9 mouse cellular contexts compared by ENCODE assay signal in genomic region chr2:72996808-72997378, GRCm38 (mm10). TPM values are rescaled to one million over a fixed set of nuclear protein-coding genes. Genes with fewer than 3 reads are reported as not detected.
DNase-seq lines count a peak whose midpoint lies in the region; ATAC-seq and TF ChIP-seq lines count a peak whose summit lies in the region.
"Had no signal": no experiment of that assay in that cellular context is flagged by ENCODE, and none has a peak within 500 bp of the region (broad histone marks: within the 10 kb centered on the region; RNA-seq: fewer than 3 reads in every experiment).

No protein-coding gene starts in this region.

- DNase-seq in adrenal gland, postnatal 14 days, result peak; percentile 79
- no peak for DNase-seq in adrenal gland, adult 18-20 months (ENCODE audit: low spot score in 2 of 2)
- DNase-seq in B cell, adult 2 months, result peak; percentile 74 to 78
- peak; percentile 70 for DNase-seq in cerebellum, adult 9-10 months
- peak; percentile 62 for DNase-seq in testis, postnatal 10 days (ENCODE audit: low spot score)
- no peak for DNase-seq in forebrain, postnatal 0 days

- H3K4me3 ChIP-seq in lung, embryonic 15.5 days, result no peak overlapping the region
- H3K4me3 ChIP-seq in forebrain, postnatal 0 days (ENCODE audit: low read depth, low read length), result no peak overlapping the region
- H3K4me3 ChIP-seq: midbrain, embryonic 12.5 days had no signal

- H3K9me3 ChIP-seq in lung, embryonic 15.5 days, result no peaks in the 10 kb centered on the region
- H3K9me3 ChIP-seq in forebrain, postnatal 0 days (ENCODE audit: low read length), result no peaks in the 10 kb centered on the region
- H3K9me3 ChIP-seq: midbrain, embryonic 12.5 days had no signal

- 52% methylated on average over 9 of the region's 9 CpGs for WGBS in lung, embryonic 15.5 days
- 57% methylated on average over 9 of the region's 9 CpGs for WGBS in forebrain, postnatal 0 days

- H3K9ac ChIP-seq in lung, embryonic 15.5 days, result no peak overlapping the region
- no peak overlapping the region for H3K9ac ChIP-seq in forebrain, postnatal 0 days
- H3K9ac ChIP-seq: midbrain, embryonic 12.5 days had no signal

- peak overlapping the region; percentile 63 for H3K27ac ChIP-seq in lung, embryonic 15.5 days
- H3K27ac ChIP-seq in forebrain, postnatal 0 days (ENCODE audit: low read depth, low read length), result no peak overlapping the region
- H3K27ac ChIP-seq: midbrain, embryonic 12.5 days had no signal

- ATAC-seq in hematopoietic stem cell, adult 5-6 weeks (replicated peaks in 1 of 2; ENCODE audit: insufficient read depth in 1 of 2, low FRiP score in 2 of 2, low TSS enrichment in 1 of 2, low read depth in 1 of 2, poor library complexity in 2 of 2, severe bottlenecking in 2 of 2), result peak; percentile 92 to 99
- no peak for ATAC-seq in lung, embryonic 15.5 days (ENCODE audit: borderline replicate concordance, extremely low read depth, low FRiP score, low TSS enrichment)
- no peak for ATAC-seq in forebrain, postnatal 0 days

- no peak overlapping the region for H3K4me2 ChIP-seq in lung, embryonic 15.5 days
- no peak overlapping the region for H3K4me2 ChIP-seq in forebrain, postnatal 0 days (ENCODE audit: low read depth)
- H3K4me2 ChIP-seq: midbrain, embryonic 12.5 days had no signal

- TF ChIP-seq CTCF in forebrain, postnatal 0 days (IDR thresholded peaks at IDR 0.05; ENCODE audit: low read depth), result no peak

- peaks cover 21% of the 10 kb centered on the region for H3K4me1 ChIP-seq in lung, embryonic 15.5 days
- H3K4me1 ChIP-seq in forebrain, postnatal 0 days (ENCODE audit: insufficient read depth), result no peaks in the 10 kb centered on the region

- no peaks in the 10 kb centered on the region for H3K27me3 ChIP-seq in lung, embryonic 15.5 days
- no peaks in the 10 kb centered on the region for H3K27me3 ChIP-seq in forebrain, postnatal 0 days (ENCODE audit: insufficient read depth, low read length)
- H3K27me3 ChIP-seq: midbrain, embryonic 12.5 days had no signal

- H3K36me3 ChIP-seq in lung, embryonic 15.5 days, result no peaks in the 10 kb centered on the region
- H3K36me3 ChIP-seq in forebrain, postnatal 0 days (ENCODE audit: insufficient read depth), result no peaks in the 10 kb centered on the region
- H3K36me3 ChIP-seq: midbrain, embryonic 12.5 days had no signal

RNA-seq across cellular contexts. Expression of gene Gm11084, which starts 10.4 kb away (rescaled TPM):
- total RNA-seq in adrenal gland, postnatal 14 days (2021), result not detected in 2 replicates
- not detected for total RNA-seq in adrenal gland, adult 18-20 months (2021)
- not detected in 2 replicates for total RNA-seq in hematopoietic stem cell, adult 5-6 weeks (2017)
- polyA plus RNA-seq in lung, embryonic 15.5 days (2015; fragmentation: Nextera tagmentation; extraction: Ambion mirVana), result not detected in 2 replicates
- not detected in 2 replicates for total RNA-seq in forebrain, postnatal 0 days (2014; rRNA removed)
- polyA plus RNA-seq in forebrain, postnatal 0 days (2015; fragmentation: Nextera tagmentation; extraction: Ambion mirVana), result not detected in 2 replicates
- polyA plus RNA-seq: midbrain, embryonic 12.5 days had no signal

RNA-seq across cellular contexts. Expression of gene Sp3, which starts 16.6 kb away (rescaled TPM):
- 58.9 and 65.9 TPM in 2 replicates for total RNA-seq in adrenal gland, postnatal 14 days (2021)
- total RNA-seq in adrenal gland, adult 18-20 months (2021), result 10 to 100 TPM; 48.2 to 57.3 TPM
- 160 and 167 TPM in 2 replicates for total RNA-seq in hematopoietic stem cell, adult 5-6 weeks (2017)
- 57.5 and 59.1 TPM in 2 replicates for polyA plus RNA-seq in lung, embryonic 15.5 days (2015; fragmentation: Nextera tagmentation; extraction: Ambion mirVana)
- 82.3 and 115 TPM in 2 replicates for total RNA-seq in forebrain, postnatal 0 days (2014; rRNA removed)
- 19.1 and 26.5 TPM in 2 replicates for polyA plus RNA-seq in forebrain, postnatal 0 days (2015; fragmentation: Nextera tagmentation; extraction: Ambion mirVana)

Comparison
In these comparisons a context has a peak if more than half of its experiments do, and no peak if none do; other contexts are left out.
1. DNase-seq: peak in adrenal gland, postnatal 14 days (single experiment), B cell, adult 2 months (2 of 2), cerebellum, adult 9-10 months (single experiment) and testis, postnatal 10 days (single experiment); none in adrenal gland, adult 18-20 months (0 of 2) and forebrain, postnatal 0 days (single experiment).
2. ATAC-seq: peak in hematopoietic stem cell, adult 5-6 weeks (2 of 2); none in lung, embryonic 15.5 days (single experiment) and forebrain, postnatal 0 days (single experiment).